Mouse (Mus musculus): ENCODE results near the gene Unc13b. TPM values are rescaled to one million over a fixed set of nuclear protein-coding genes. Genes with fewer than 3 reads are reported as not detected.
A peak's percentile ranks its signal among the peaks of the same experiment; 100 is the strongest.

Unc13b gene
- polyA plus RNA-seq, 1 experiment = 0.54 TPM

DNA sequence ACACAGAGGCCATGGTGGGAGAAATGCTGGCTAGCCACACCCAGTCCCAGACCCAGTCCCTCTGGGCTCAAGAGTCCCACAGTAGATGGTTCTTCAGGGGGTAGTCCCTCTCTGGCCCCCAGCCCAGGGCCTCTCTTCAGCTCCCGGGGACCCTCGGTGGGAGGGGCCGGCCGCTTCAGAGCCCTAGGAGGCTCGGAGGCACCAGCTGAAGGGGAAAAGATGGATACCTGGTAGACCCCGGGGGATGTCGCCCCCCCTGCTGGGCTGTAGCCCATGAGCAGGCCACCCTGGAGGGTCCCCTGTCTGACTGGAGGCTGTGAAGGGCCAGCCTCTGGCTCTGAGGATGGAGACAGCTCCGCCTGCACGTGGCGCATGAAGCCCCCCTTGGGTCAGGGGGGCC, 22.4 kb upstream of the Unc13b start:
- peaks cover 77% of the 10 kb centered on the region for H3K4me1 ChIP-seq
- no peak for TF ChIP-seq GATA1 (IDR thresholded peaks at IDR 0.05; ENCODE audit: borderline replicate concordance, low read length)
- no peak for TF ChIP-seq FLI1 (IDR thresholded peaks at IDR 0.05; ENCODE audit: low read length)

GRCm38 (mm10) chr4:43037860-43038566, 20.7 kb upstream of the Unc13b start:
- Histone ChIP-seq H3K27me3 (replicated peaks) (no peaks in the 10 kb centered on the region), H3K4me1 (peaks cover 68% of the 10 kb centered on the region), H3K4me3 (replicated peaks) (peak overlapping the region; percentile 98), H3K36me3 (replicated peaks; ENCODE audit: low read length) (peaks cover 44% of the 10 kb centered on the region), H3K9me3 (no peaks in the 10 kb centered on the region)
- no peak for TF ChIP-seq GATA1 (IDR thresholded peaks at IDR 0.05; ENCODE audit: borderline replicate concordance, low read length)
- no peak for TF ChIP-seq FLI1 (IDR thresholded peaks at IDR 0.05; ENCODE audit: low read length)

More for the DNA sequence above, 22.4 kb upstream of the Unc13b start:
- Histone ChIP-seq H3K9me3 (no peaks in the 10 kb centered on the region), H3K36me3 (replicated peaks; ENCODE audit: low read length) (peaks cover 53% of the 10 kb centered on the region), H3K27me3 (replicated peaks) (no peaks in the 10 kb centered on the region), H3K4me3 (replicated peaks) (no peak overlapping the region)

- H3K4me1 ChIP-seq = peaks cover 69% of the 10 kb centered on the region
- no peaks in the 10 kb centered on the region for H3K9me3 ChIP-seq
- peak overlapping the region; percentile 98 for H3K4me3 ChIP-seq (replicated peaks)
- peaks cover 36% of the 10 kb centered on the region for H3K36me3 ChIP-seq (replicated peaks; ENCODE audit: low read length)
- no peaks in the 10 kb centered on the region for H3K27me3 ChIP-seq (replicated peaks)
- TF ChIP-seq FLI1 (IDR thresholded peaks at IDR 0.05; ENCODE audit: low read length) = no peak
- TF ChIP-seq GATA1 (IDR thresholded peaks at IDR 0.05; ENCODE audit: borderline replicate concordance, low read length) = no peak
Observed at GRCm38 (mm10) chr4:43038567-43039495, 19.9 kb upstream of the Unc13b start.

DNA sequence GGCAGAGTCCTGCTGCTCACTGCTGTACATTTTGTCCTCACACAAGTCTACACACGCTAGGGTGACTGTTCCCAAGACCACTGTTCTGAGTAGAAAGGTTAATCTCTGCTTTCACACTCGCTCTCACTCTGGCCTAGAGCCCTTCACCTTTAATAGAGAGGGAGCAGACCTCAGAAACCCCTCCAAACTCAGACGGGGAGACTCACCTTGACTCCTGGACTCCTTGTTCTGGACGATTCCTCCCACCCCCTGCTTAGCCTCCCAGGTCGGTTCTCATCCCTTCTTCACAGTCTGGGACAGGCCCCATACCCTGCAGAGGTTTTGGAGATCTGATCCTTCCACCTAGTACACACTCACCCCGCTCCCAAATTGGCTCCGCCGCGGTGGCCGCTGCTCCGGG, 19.1 kb upstream of the Unc13b start:
- no peak for TF ChIP-seq GATA1 (IDR thresholded peaks at IDR 0.05; ENCODE audit: borderline replicate concordance, low read length)
- TF ChIP-seq FLI1 (IDR thresholded peaks at IDR 0.05; ENCODE audit: low read length) = no peak
- H3K4me1 ChIP-seq = peaks cover 72% of the 10 kb centered on the region
- H3K36me3 ChIP-seq (replicated peaks; ENCODE audit: low read length) = peaks cover 28% of the 10 kb centered on the region
- H3K27me3 ChIP-seq (replicated peaks) = no peaks in the 10 kb centered on the region
- H3K4me3 ChIP-seq (replicated peaks) = peak overlapping the region; percentile 98
- no peaks in the 10 kb centered on the region for H3K9me3 ChIP-seq

DNA sequence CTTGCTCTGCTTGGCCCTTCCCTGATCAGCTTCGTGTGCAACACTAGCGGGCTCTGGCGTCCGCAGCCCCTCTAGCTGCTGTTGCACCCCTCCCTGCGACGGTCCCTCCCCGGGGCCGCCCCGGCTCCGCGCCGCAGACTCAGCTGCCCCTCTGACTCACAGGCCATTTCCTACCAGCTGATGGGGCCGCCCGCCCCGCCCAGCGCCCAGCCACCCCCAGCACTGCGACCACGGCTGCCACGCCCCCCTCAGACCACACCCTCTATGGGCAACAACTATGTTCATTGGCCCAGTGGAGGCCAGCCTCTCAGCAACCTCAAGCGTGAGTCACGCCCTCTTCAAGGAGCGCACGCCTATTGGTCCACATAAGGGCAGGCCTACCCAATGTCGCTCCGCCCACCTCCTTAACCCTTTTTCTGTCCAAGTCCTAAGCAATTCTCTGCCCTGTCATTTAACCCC, 18.6 kb upstream of the Unc13b start:
- H3K9me3 ChIP-seq = no peaks in the 10 kb centered on the region
- peak overlapping the region; percentile 98 for H3K4me3 ChIP-seq (replicated peaks)
- H3K27me3 ChIP-seq (replicated peaks) = no peaks in the 10 kb centered on the region
- H3K36me3 ChIP-seq (replicated peaks; ENCODE audit: low read length) = peaks cover 24% of the 10 kb centered on the region
- TF ChIP-seq GATA1 (IDR thresholded peaks at IDR 0.05; ENCODE audit: borderline replicate concordance, low read length) = no peak
- no peak for TF ChIP-seq FLI1 (IDR thresholded peaks at IDR 0.05; ENCODE audit: low read length)
- peaks cover 77% of the 10 kb centered on the region for H3K4me1 ChIP-seq

DNA sequence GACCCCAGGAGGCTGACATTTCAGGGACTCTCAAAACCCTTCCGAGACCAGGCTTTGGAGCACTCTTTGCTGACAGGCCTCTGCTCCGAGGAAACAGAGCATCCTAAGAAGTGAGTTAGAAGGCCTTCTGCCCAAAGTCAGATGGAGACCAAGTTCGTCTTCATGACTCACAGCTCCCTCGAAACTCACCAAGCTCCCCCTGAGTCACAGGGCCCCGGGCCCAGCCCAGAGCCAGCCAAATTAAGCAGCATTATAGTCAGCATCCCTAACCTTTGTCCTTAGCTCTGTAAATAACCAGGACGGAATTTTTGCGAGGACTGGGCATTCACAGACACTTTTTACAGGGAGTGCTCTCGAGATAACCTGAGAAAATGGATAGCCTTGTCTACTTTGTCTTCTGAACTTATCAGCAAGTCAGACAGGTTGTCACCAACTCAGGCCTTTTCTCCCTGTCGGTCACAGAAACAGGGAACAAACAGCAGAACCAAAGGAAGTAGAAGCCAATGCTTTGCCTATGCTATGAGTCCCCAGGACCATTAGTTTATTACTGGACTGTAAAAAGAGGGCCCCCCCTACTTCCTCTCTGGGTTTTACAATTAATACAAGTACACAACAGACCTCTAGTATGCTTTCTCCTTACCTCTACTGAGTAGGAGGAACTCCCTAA, 17.7 kb upstream of the Unc13b start:
- peaks cover 79% of the 10 kb centered on the region for H3K4me1 ChIP-seq
- no peaks in the 10 kb centered on the region for H3K27me3 ChIP-seq (replicated peaks)
- TF ChIP-seq FLI1 (IDR thresholded peaks at IDR 0.05; ENCODE audit: low read length) (no peak), GATA1 (IDR thresholded peaks at IDR 0.05; ENCODE audit: borderline replicate concordance, low read length) (no peak)
- H3K36me3 ChIP-seq (replicated peaks; ENCODE audit: low read length) = peaks cover 15% of the 10 kb centered on the region
- no peaks in the 10 kb centered on the region for H3K9me3 ChIP-seq
- peak overlapping the region; percentile 98 for H3K4me3 ChIP-seq (replicated peaks)

GRCm38 (mm10) chr4:43043644-43044357, 15.0 kb upstream of the Unc13b start:
- Histone ChIP-seq H3K4me1 (peaks cover 60% of the 10 kb centered on the region), H3K36me3 (replicated peaks; ENCODE audit: low read length) (no peaks in the 10 kb centered on the region)
- TF ChIP-seq FLI1 (IDR thresholded peaks at IDR 0.05; ENCODE audit: low read length) (no peak), GATA1 (IDR thresholded peaks at IDR 0.05; ENCODE audit: borderline replicate concordance, low read length) (no peak)

GRCm38 (mm10) chr4:43044673-43045072, 14.1 kb upstream of the Unc13b start:
- Histone ChIP-seq H3K4me1 (peaks cover 51% of the 10 kb centered on the region), H3K27me3 (replicated peaks) (no peaks in the 10 kb centered on the region), H3K9me3 (no peaks in the 10 kb centered on the region), H3K36me3 (replicated peaks; ENCODE audit: low read length) (no peaks in the 10 kb centered on the region), H3K4me3 (replicated peaks) (peak overlapping the region; percentile 94)
- TF ChIP-seq FLI1 (IDR thresholded peaks at IDR 0.05; ENCODE audit: low read length) (no peak), GATA1 (IDR thresholded peaks at IDR 0.05; ENCODE audit: borderline replicate concordance, low read length) (no peak)

More at GRCm38 (mm10) chr4:43043644-43044357, 15.0 kb upstream of the Unc13b start:
- no peaks in the 10 kb centered on the region for H3K9me3 ChIP-seq
- no peaks in the 10 kb centered on the region for H3K27me3 ChIP-seq (replicated peaks)
- peak overlapping the region; percentile 94 for H3K4me3 ChIP-seq (replicated peaks)

- no peaks in the 10 kb centered on the region for H3K27me3 ChIP-seq (replicated peaks)
- TF ChIP-seq GATA1 (IDR thresholded peaks at IDR 0.05; ENCODE audit: borderline replicate concordance, low read length) (no peak), FLI1 (IDR thresholded peaks at IDR 0.05; ENCODE audit: low read length) (no peak)
- H3K4me3 ChIP-seq (replicated peaks) = peak overlapping the region; percentile 94
- H3K9me3 ChIP-seq = no peaks in the 10 kb centered on the region
- peaks cover 48% of the 10 kb centered on the region for H3K4me1 ChIP-seq
- no peaks in the 10 kb centered on the region for H3K36me3 ChIP-seq (replicated peaks; ENCODE audit: low read length)
Observed at GRCm38 (mm10) chr4:43045285-43045658, 13.5 kb upstream of the Unc13b start.
